8 mouse cellular contexts compared by ENCODE assay signal in genomic region chr3:83002191-83002590, GRCm38 (mm10). TPM values are rescaled to one million over a fixed set of nuclear protein-coding genes. Genes with fewer than 3 reads are reported as not detected.
DNase-seq lines count a peak whose midpoint lies in the region; ATAC-seq lines count a peak whose summit lies in the region.

No protein-coding gene starts in this region.

- ATAC-seq in hindbrain, embryonic 11.5 days (ENCODE audit: low FRiP score): no peak
- ATAC-seq in hindbrain, embryonic 16.5 days: no peak
- peak; percentile 61; the same call in 1 of the 2 replicates for ATAC-seq in monocyte, adult 5-6 weeks (replicated peaks; ENCODE audit: insufficient number of reproducible peaks, low FRiP score, low TSS enrichment, poor library complexity, severe bottlenecking)
- no peak for ATAC-seq in inflammation-experienced regulatory T-cells, adult 6 months

- no peaks in the 10 kb centered on the region for H3K36me3 ChIP-seq in hindbrain, embryonic 11.5 days (ENCODE audit: control insufficient read depth, insufficient read depth, low read length)
- H3K36me3 ChIP-seq in hindbrain, embryonic 16.5 days (ENCODE audit: control insufficient read depth, insufficient read depth, low read length): no peaks in the 10 kb centered on the region

- peaks cover 1% of the 10 kb centered on the region; the same call in 1 of the 2 replicates for H3K27me3 ChIP-seq in hindbrain, embryonic 11.5 days (ENCODE audit: control insufficient read depth, insufficient read depth, low read length)
- no peaks in the 10 kb centered on the region for H3K27me3 ChIP-seq in hindbrain, embryonic 16.5 days (replicated peaks; ENCODE audit: control insufficient read depth, insufficient read depth, low read length)

- H3K4me2 ChIP-seq in hindbrain, embryonic 11.5 days (replicated peaks; ENCODE audit: low read depth, low read length): no peak overlapping the region
- H3K4me2 ChIP-seq in hindbrain, embryonic 16.5 days (ENCODE audit: low read length): no peak overlapping the region

- 0% methylated on average over 2 of the region's 2 CpGs for WGBS in hindbrain, embryonic 11.5 days
- 0% methylated on average over 2 of the region's 2 CpGs for WGBS in hindbrain, embryonic 16.5 days

- H3K4me1 ChIP-seq in hindbrain, embryonic 11.5 days (replicated peaks; ENCODE audit: control insufficient read depth, insufficient read depth, low read length): no peaks in the 10 kb centered on the region
- H3K4me1 ChIP-seq in hindbrain, embryonic 16.5 days (ENCODE audit: control insufficient read depth, insufficient read depth, low read depth, low read length): no peaks in the 10 kb centered on the region

- no peaks in the 10 kb centered on the region for H3K9me3 ChIP-seq in hindbrain, embryonic 11.5 days (ENCODE audit: control insufficient read depth, low read length)
- H3K9me3 ChIP-seq in hindbrain, embryonic 16.5 days (ENCODE audit: control insufficient read depth, low read length): no peaks in the 10 kb centered on the region

- no peak overlapping the region for H3K9ac ChIP-seq in hindbrain, embryonic 11.5 days (ENCODE audit: low read depth, low read length)
- no peak overlapping the region for H3K9ac ChIP-seq in hindbrain, embryonic 16.5 days (ENCODE audit: low read depth, low read length)

- DNase-seq in hindbrain, embryonic 11.5 days (ENCODE audit: low spot score): peak; percentile 75
- DNase-seq in CD4-positive helper T cell, adult 2 months (ENCODE audit: low read depth, low spot score): peak; percentile 35
- DNase-seq in NIH3T3 (ENCODE audit: low read depth): peak; percentile 76
- peak; percentile 75 for DNase-seq in embryo, embryonic 10.5 days (ENCODE audit: low spot score)
- peak; percentile 40 for DNase-seq in kidney, postnatal 14 days

- H3K4me3 ChIP-seq in hindbrain, embryonic 11.5 days (ENCODE audit: low read depth, low read length): no peak overlapping the region
- no peak overlapping the region for H3K4me3 ChIP-seq in hindbrain, embryonic 16.5 days (ENCODE audit: low read length)

- no peak overlapping the region for H3K27ac ChIP-seq in hindbrain, embryonic 11.5 days (ENCODE audit: low read depth, low read length)
- no peak overlapping the region for H3K27ac ChIP-seq in hindbrain, embryonic 16.5 days (ENCODE audit: low read depth, low read length)

RNA-seq across cellular contexts. Expression of gene Fgg, which starts 5.3 kb away (rescaled TPM):
- not detected in 2 replicates for polyA plus RNA-seq in hindbrain, embryonic 11.5 days (2014; fragmentation: Nextera tagmentation; extraction: Ambion mirVana)
- not detected in 2 replicates for polyA plus RNA-seq in hindbrain, embryonic 16.5 days (2015; fragmentation: Nextera tagmentation; extraction: Ambion mirVana)
- not detected in 3 replicates for total RNA-seq in monocyte, adult 5-6 weeks (2017)
- polyA plus RNA-seq in inflammation-experienced regulatory T-cells, adult 6 months (2017; shearing (Covaris generic)): not detected

RNA-seq across cellular contexts. Expression of gene Fga, which starts 23.7 kb away (rescaled TPM):
- 0.14 TPM in 1 of 2 replicates, not detected in the other for polyA plus RNA-seq in hindbrain, embryonic 11.5 days (2014; fragmentation: Nextera tagmentation; extraction: Ambion mirVana)
- not detected in 2 replicates for polyA plus RNA-seq in hindbrain, embryonic 16.5 days (2015; fragmentation: Nextera tagmentation; extraction: Ambion mirVana)
- not detected in 3 replicates for total RNA-seq in monocyte, adult 5-6 weeks (2017)
- polyA plus RNA-seq in inflammation-experienced regulatory T-cells, adult 6 months (2017; shearing (Covaris generic)): not detected

RNA-seq across cellular contexts. Expression of gene Fgb, which starts 47.5 kb away (rescaled TPM):
- polyA plus RNA-seq in hindbrain, embryonic 11.5 days (2014; fragmentation: Nextera tagmentation; extraction: Ambion mirVana): 0.11 TPM in 1 of 2 replicates, not detected in the other
- not detected in 2 replicates for polyA plus RNA-seq in hindbrain, embryonic 16.5 days (2015; fragmentation: Nextera tagmentation; extraction: Ambion mirVana)
- not detected in 3 replicates for total RNA-seq in monocyte, adult 5-6 weeks (2017)
- polyA plus RNA-seq in inflammation-experienced regulatory T-cells, adult 6 months (2017; shearing (Covaris generic)): not detected

RNA-seq across cellular contexts. Expression of gene Plrg1, which starts 53.1 kb away (rescaled TPM):
- 133 and 146 TPM in 2 replicates for polyA plus RNA-seq in hindbrain, embryonic 11.5 days (2014; fragmentation: Nextera tagmentation; extraction: Ambion mirVana)
- polyA plus RNA-seq in hindbrain, embryonic 16.5 days (2015; fragmentation: Nextera tagmentation; extraction: Ambion mirVana): 95.2 and 95.7 TPM in 2 replicates
- total RNA-seq in monocyte, adult 5-6 weeks (2017): 57.3 to 72.2 TPM (median 57.9 TPM) in 3 replicates
- polyA plus RNA-seq in inflammation-experienced regulatory T-cells, adult 6 months (2017; shearing (Covaris generic)): 10 to 100 TPM; 53.1 to 55.3 (median 55.0) TPM
